10 mouse cellular contexts compared by ENCODE assay signal in the genomic region with DNA sequence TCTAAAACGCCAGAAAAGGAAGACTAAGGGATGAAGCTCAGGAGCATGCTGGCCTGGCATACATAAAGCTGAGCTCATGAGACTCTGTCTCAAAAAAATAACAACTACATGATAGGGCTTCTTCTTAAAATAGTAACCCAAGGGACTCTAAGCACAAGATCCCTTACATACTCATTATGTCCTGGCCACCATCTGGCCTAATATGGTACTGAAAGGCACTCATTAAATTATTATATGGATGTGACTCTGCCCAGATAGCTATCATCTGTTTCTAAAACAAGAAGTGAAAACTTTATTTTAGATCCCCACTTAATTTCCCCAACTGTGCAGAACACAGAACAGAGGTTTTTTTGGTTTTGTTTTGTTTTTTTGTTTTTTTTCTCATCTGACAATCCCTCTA. TPM values are rescaled to one million over a fixed set of nuclear protein-coding genes. Genes with fewer than 3 reads are reported as not detected.
DNase-seq lines count a peak whose midpoint lies in the region; ATAC-seq and TF ChIP-seq lines count a peak whose summit lies in the region.
"Had no signal": no experiment of that assay in that cellular context is flagged by ENCODE, and none has a peak within 500 bp of the region (broad histone marks: within the 10 kb centered on the region; RNA-seq: fewer than 3 reads in every experiment).

No protein-coding gene starts in this region.

- H3K4me3 ChIP-seq in heart, postnatal 0 days (ENCODE audit: low read depth, low read length) = no peak overlapping the region
- H3K4me3 ChIP-seq in E14TG2a.4 (replicated peaks; ENCODE audit: low read length) = no peak overlapping the region
- no peak overlapping the region for H3K4me3 ChIP-seq in embryonic fibroblast, embryonic 13.5 days (ENCODE audit: insufficient read depth, low read length)
- H3K4me3 ChIP-seq: hindbrain, embryonic 13.5 days had no signal

- H3K27ac ChIP-seq in heart, postnatal 0 days (ENCODE audit: low read depth) = no peak overlapping the region
- peak overlapping the region; percentile 62; the same call in 1 of the 2 replicates for H3K27ac ChIP-seq in embryonic fibroblast, embryonic 13.5 days (ENCODE audit: insufficient read depth, low read length)
- H3K27ac ChIP-seq: hindbrain, embryonic 13.5 days had no signal

- DNase-seq in heart, postnatal 0 days (ENCODE audit: low spot score) = no peak
- no peak for DNase-seq in heart, postnatal 10 days
- DNase-seq in frontal cortex, postnatal 10 days (ENCODE audit: low spot score in 2 of 2) = no peak
- DNase-seq: kidney, postnatal 36 days had no signal

- no peak for TF ChIP-seq POLR2A in embryonic fibroblast, embryonic 13.5 days (IDR thresholded peaks at IDR 0.05; ENCODE audit: low read depth, low read length)

- H3K4me2 ChIP-seq in heart, postnatal 0 days (ENCODE audit: low read depth, low read length) = no peak overlapping the region
- H3K4me2 ChIP-seq: hindbrain, embryonic 13.5 days had no signal

- H3K9me3 ChIP-seq in heart, postnatal 0 days (replicated peaks; ENCODE audit: control insufficient read depth, low read length) = 0 out of 2 replicates have a peak, but pooled peaks cover 3% of the 10 kb centered on the region
- no peaks in the 10 kb centered on the region for H3K9me3 ChIP-seq in E14TG2a.4 (ENCODE audit: low read length)
- H3K9me3 ChIP-seq: G1E; hindbrain, embryonic 13.5 days had no signal

- H3K9ac ChIP-seq in heart, postnatal 0 days (replicated peaks; ENCODE audit: low read depth, low read length) = no peak overlapping the region
- H3K9ac ChIP-seq: hindbrain, embryonic 13.5 days had no signal

- ATAC-seq in heart, postnatal 0 days (ENCODE audit: insufficient read depth, low read depth) = no peak
- peak; percentile 49; the same call in 1 of the 2 replicates for ATAC-seq in megakaryocyte-erythroid progenitor cell, adult 5-6 weeks (replicated peaks; ENCODE audit: low FRiP score, low TSS enrichment, poor library complexity, severe bottlenecking)
- ATAC-seq in frontal cortex, adult (ENCODE audit: low TSS enrichment) = no peak

- no peaks in the 10 kb centered on the region for H3K36me3 ChIP-seq in heart, postnatal 0 days (replicated peaks; ENCODE audit: control insufficient read depth, insufficient read depth, low read length)
- no peaks in the 10 kb centered on the region for H3K36me3 ChIP-seq in E14TG2a.4 (ENCODE audit: insufficient read depth, low read length)
- H3K36me3 ChIP-seq: G1E; hindbrain, embryonic 13.5 days had no signal

- H3K27me3 ChIP-seq in heart, postnatal 0 days (ENCODE audit: control insufficient read depth, insufficient read depth, low read length) = no peaks in the 10 kb centered on the region
- no peaks in the 10 kb centered on the region for H3K27me3 ChIP-seq in E14TG2a.4 (ENCODE audit: insufficient read depth, low read length)
- H3K27me3 ChIP-seq: hindbrain, embryonic 13.5 days had no signal

- H3K4me1 ChIP-seq in heart, postnatal 0 days (ENCODE audit: control insufficient read depth, insufficient read depth) = peaks cover 20% of the 10 kb centered on the region
- peaks cover 28% of the 10 kb centered on the region for H3K4me1 ChIP-seq in E14TG2a.4 (replicated peaks; ENCODE audit: low read depth, low read length)
- no peaks in the 10 kb centered on the region; the same call in 1 of the 2 replicates for H3K4me1 ChIP-seq in embryonic fibroblast, embryonic 13.5 days (ENCODE audit: control insufficient read depth, insufficient read depth, low read length)
- H3K4me1 ChIP-seq: hindbrain, embryonic 13.5 days had no signal

- intact Hi-C loops in heart, postnatal 10 days (cut with DNase I) = no loop called here

- peak; percentile 28 for TF ChIP-seq CTCF in heart, postnatal 0 days (IDR thresholded peaks at IDR 0.05; ENCODE audit: low read depth)
- TF ChIP-seq CTCF in E14TG2a.4 (conservative IDR thresholded peaks at IDR 0.05; ENCODE audit: low read length) = peak; percentile 48
- no peak for TF ChIP-seq CTCF in embryonic fibroblast, embryonic 13.5 days (IDR thresholded peaks at IDR 0.05; ENCODE audit: borderline replicate concordance, insufficient read depth, low read length)

- 57% methylated on average over 1 of the region's 1 CpGs for WGBS in heart, postnatal 0 days

- no peak for TF ChIP-seq EP300 in heart, postnatal 0 days (IDR thresholded peaks at IDR 0.05; ENCODE audit: low read depth)

RNA-seq across cellular contexts. Expression of a gene that starts 6.4 kb away (rescaled TPM):
- 20.2 and 24.3 TPM in 2 replicates for total RNA-seq in heart, postnatal 0 days (2014; rRNA removed; ENCODE audit: low replicate concordance)
- 11.2 and 11.6 TPM in 2 replicates for polyA plus RNA-seq in heart, postnatal 0 days (2015; fragmentation: Nextera tagmentation; extraction: Ambion mirVana)
- 10 to 100 TPM; 36.1 to 36.5 TPM for total RNA-seq in heart, postnatal 10 days (2021)
- polyA plus RNA-seq in embryonic fibroblast, embryonic 13.5 days (2011; ENCODE audit: insufficient read length, low read depth, missing spikeins) = 37.7 and 39.8 TPM in 2 replicates
- total RNA-seq in megakaryocyte-erythroid progenitor cell, adult 5-6 weeks (2014; fragmentation: Nextera tagmentation) = 15.0 and 15.9 TPM in 2 replicates
- total RNA-seq in megakaryocyte-erythroid progenitor cell, adult 5-6 weeks (2017) = 12.3 and 12.8 TPM in 2 replicates
